Mouse (Mus musculus) small intestine, adult 2 months (tissue): Measurements from ENCODE around the gene Phactr1.

Source experiments
- CTCF ChIP-seq: fragments of 200-500 bp; IDR thresholded peaks from 2 replicates; pipeline ENCODE4 v1.5.1; 2012; ENCODE audit warnings: low read depth, mild to moderate bottlenecking, control low read depth, inconsistent platforms, low read length, moderate library complexity, mixed read lengths; ENCODE audit not compliant: insufficient replicate concordance, insufficient read length; ENCODE audit errors: extremely low read depth
- POLR2A ChIP-seq: fragments of 200-500 bp; IDR thresholded peaks from 2 replicates; pipeline ENCODE4 v1.6.1; 2012; ENCODE audit warnings: low read depth, mild to moderate bottlenecking, control low read depth, inconsistent platforms, low read length, moderate library complexity

- TF ChIP-seq CTCF, result no peak
- no peak for TF ChIP-seq POLR2A
These were observed 28.7 kb downstream of the Phactr1 start for GRCm38 (mm10) chr13:42709148-42709547.
